Mouse (Mus musculus) kidney, postnatal 10 days (tissue): ENCODE measurements at regions not wholly inside any gene's neighbourhood (a gene's known extent, or its start where the extent isn't known, plus 50 kb on each side); places are given as distances from the start of the nearest gene placed in this dataset.

Experiments
- DNase-seq: peaks from one replicate; pipeline ENCODE4 v3.0.0; 2021; ENCODE audit warnings: mixed read lengths

- no peak for DNase-seq
These were observed 491.8 kb downstream of the Prss52 start for GRCm38 (mm10) chr14:64595891-64596290.

- no peak for DNase-seq
These were observed 493.1 kb downstream of the Prss52 start for GRCm38 (mm10) chr14:64597218-64597617.
